Mouse (Mus musculus): Measurements from ENCODE around the gene Gan. TPM values are rescaled to one million over a fixed set of nuclear protein-coding genes. Genes with fewer than 3 reads are reported as not detected.

The Gan gene
- polyA plus RNA-seq (2014; fragmentation: Illumina TruSeq; extraction: RNeasy Lipid Tissue Mini Kit (QIAGEN cat#74804); ENCODE audit: low read depth, low replicate concordance), result 5.0 TPM

DNA sequence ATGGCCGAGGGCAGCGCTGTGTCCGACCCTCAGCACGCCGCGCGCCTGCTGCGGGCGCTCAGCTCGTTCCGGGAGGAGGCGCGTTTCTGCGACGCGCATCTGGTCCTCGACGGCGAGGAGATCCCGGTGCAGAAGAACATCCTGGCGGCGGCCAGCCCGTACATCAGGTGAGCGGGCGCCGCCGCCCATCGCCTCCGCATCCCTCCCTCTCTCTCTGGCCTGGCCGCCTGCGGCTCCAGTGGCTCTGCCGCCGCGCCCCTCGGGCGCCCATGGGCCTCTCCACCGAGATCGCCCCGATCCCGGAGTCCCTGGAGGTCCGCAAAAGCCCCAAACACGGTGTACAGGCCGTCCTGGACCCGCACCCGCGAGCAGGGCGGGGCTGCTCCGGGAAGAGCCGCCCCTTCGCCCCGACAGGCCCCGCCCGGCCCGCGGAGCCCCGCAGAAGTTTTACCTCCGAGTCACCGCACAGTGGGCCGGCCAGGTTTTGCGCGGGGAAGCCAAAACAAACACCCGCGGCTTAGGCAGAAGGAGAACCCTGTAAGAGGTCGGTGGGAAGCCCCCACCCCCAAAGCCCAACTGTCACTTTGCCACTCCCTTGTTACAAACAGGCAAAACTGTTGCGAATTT is at the start of gene Gan:
Gan (plus strand) TSS at position 1 of the 627 bp plus-strand sequence.

DNA sequence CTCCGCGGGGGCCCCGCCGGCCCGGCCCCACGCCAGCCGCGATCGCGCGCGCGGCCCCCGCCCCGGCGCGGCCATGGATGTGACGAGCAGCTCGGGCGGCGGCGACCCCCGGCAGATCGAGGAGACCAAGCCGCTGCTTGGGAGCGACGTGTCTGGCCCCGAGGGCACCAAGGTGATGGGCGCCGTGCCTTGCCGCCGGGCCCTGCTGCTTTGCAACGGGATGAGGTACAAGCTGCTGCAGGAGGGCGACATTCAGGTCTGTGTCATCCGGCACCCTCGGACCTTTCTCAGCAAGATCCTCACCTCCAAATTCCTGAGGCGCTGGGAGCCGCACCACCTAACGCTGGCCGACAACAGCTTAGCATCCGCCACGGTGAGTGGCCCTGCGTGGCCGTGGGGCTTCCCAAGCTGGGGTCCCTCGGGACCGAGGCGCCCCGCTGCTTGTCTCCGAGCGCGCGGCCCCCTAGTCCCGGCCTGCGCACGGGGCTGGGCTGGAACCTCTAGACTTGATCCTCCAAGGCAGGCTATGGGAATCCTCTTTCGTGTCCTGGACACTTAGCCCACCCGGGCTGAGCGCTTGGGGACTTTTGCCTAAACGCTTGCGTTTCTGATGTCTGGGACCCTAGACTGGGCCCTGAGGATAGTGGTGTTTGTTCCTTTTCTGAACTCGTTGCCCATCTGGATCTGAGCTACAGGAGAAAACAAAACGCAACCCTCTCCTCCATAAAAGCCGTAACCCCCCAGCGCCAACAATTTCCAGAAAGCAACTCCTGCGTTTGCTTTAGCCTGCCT is 99.3 kb downstream of the Gan start, which contains the start of gene Cmip:
Cmip (plus strand) TSS at position 36 of the 792 bp plus-strand sequence.

Other genes starting within 250 kb of the Gan start
- 17.0 TPM for gene Cmc2, start 236.7 kb upstream of the Gan start, polyA plus RNA-seq (2014; fragmentation: Illumina TruSeq; extraction: RNeasy Lipid Tissue Mini Kit (QIAGEN cat#74804); ENCODE audit: low read depth, low replicate concordance)
- 4.4 TPM for gene Cenpn, start 236.4 kb upstream of the Gan start, polyA plus RNA-seq (2014; fragmentation: Illumina TruSeq; extraction: RNeasy Lipid Tissue Mini Kit (QIAGEN cat#74804); ENCODE audit: low read depth, low replicate concordance)
- 13.3 TPM for gene Atmin, start 214.7 kb upstream of the Gan start, polyA plus RNA-seq (2014; fragmentation: Illumina TruSeq; extraction: RNeasy Lipid Tissue Mini Kit (QIAGEN cat#74804); ENCODE audit: low read depth, low replicate concordance)
- 1.5 TPM for gene 1700030J22Rik, start 179.2 kb upstream of the Gan start, polyA plus RNA-seq (2014; fragmentation: Illumina TruSeq; extraction: RNeasy Lipid Tissue Mini Kit (QIAGEN cat#74804); ENCODE audit: low read depth, low replicate concordance)
- 232 TPM for gene Gcsh, start 164.6 kb upstream of the Gan start, polyA plus RNA-seq (2014; fragmentation: Illumina TruSeq; extraction: RNeasy Lipid Tissue Mini Kit (QIAGEN cat#74804); ENCODE audit: low read depth, low replicate concordance)
- gene Pkd1l2, start 75.7 kb upstream of the Gan start, polyA plus RNA-seq (2014; fragmentation: Illumina TruSeq; extraction: RNeasy Lipid Tissue Mini Kit (QIAGEN cat#74804); ENCODE audit: low read depth, low replicate concordance), result not detected
- gene Bco1, start 62.3 kb upstream of the Gan start, polyA plus RNA-seq (2014; fragmentation: Illumina TruSeq; extraction: RNeasy Lipid Tissue Mini Kit (QIAGEN cat#74804); ENCODE audit: low read depth, low replicate concordance), result not detected
- gene Cmip, start 98.9 kb downstream of the Gan start, polyA plus RNA-seq (2014; fragmentation: Illumina TruSeq; extraction: RNeasy Lipid Tissue Mini Kit (QIAGEN cat#74804); ENCODE audit: low read depth, low replicate concordance), result 3.8 TPM

Data from adrenal gland, adult 10 weeks (tissue).